Mouse (Mus musculus) lung, postnatal 0 days (tissue): ENCODE data around the gene Gm20696.

Experiments
- CTCF ChIP-seq: IDR thresholded peaks from 2 replicates; pipeline ENCODE4 v1.5.1; 2016; ENCODE audit warnings: antibody characterized with exemption, mild to moderate bottlenecking
- EP300 ChIP-seq: IDR thresholded peaks from 2 replicates; pipeline ENCODE4 v1.6.1; 2016; ENCODE audit warnings: antibody characterized with exemption, mild to moderate bottlenecking, control low read depth

GRCm38 (mm10) chr6:99624542-99624941 is 42.1 kb downstream of the Gm20696 start:
- TF ChIP-seq CTCF (no peak), EP300 (no peak)
